Mouse (Mus musculus) thymus, adult 2 months (tissue): ENCODE data around the gene B3gat3. TPM values are rescaled to one million over a fixed set of nuclear protein-coding genes. Genes with fewer than 3 reads are reported as not detected.

ENCODE experiments used
- DNase-seq: peaks from one replicate; pipeline ENCODE4 v3.0.0; 2021
- H3K27ac ChIP-seq: fragments of 200-500 bp; 2 replicates; pipeline ENCODE4 v1.5.1; 2012; ENCODE audit warnings: low read length, control low read depth; ENCODE audit not compliant: control insufficient read depth, insufficient read depth
- H3K27me3 ChIP-seq: fragments of 200-500 bp; 2 replicates; pipeline ENCODE4 v1.6.1; 2012; ENCODE audit warnings: mild to moderate bottlenecking, low read length, moderate library complexity, mixed read lengths; ENCODE audit not compliant: control insufficient read depth, insufficient read depth
- H3K36me3 ChIP-seq: fragments of 200-500 bp; 2 replicates; pipeline ENCODE4 v1.6.1; 2012; ENCODE audit warnings: mild to moderate bottlenecking, low read length, moderate library complexity; ENCODE audit not compliant: control insufficient read depth, insufficient read depth
- H3K4me1 ChIP-seq: fragments of 200-500 bp; replicated peaks from 2 replicates; pipeline ENCODE4 v1.6.1; 2012; ENCODE audit warnings: low read length; ENCODE audit not compliant: control insufficient read depth, insufficient read depth
- H3K4me3 ChIP-seq: fragments of 200-500 bp; 2 replicates; pipeline ENCODE4 v1.5.1; 2012; ENCODE audit warnings: mild to moderate bottlenecking, low read length, control low read depth, moderate library complexity; ENCODE audit not compliant: control insufficient read depth, insufficient read depth
- CTCF ChIP-seq: fragments of 200-500 bp; IDR thresholded peaks from 2 replicates; pipeline ENCODE4 v1.5.1; 2012; ENCODE audit warnings: mild to moderate bottlenecking, control low read depth, low read length, moderate library complexity, borderline replicate concordance; ENCODE audit not compliant: control insufficient read depth, poor library complexity, insufficient read depth; ENCODE audit errors: extremely low read depth
- POLR2A ChIP-seq: fragments of 200-500 bp; IDR thresholded peaks from 2 replicates; pipeline ENCODE4 v1.6.1; 2012; ENCODE audit warnings: mild to moderate bottlenecking, low read length, control low read depth, moderate library complexity; ENCODE audit not compliant: control insufficient read depth, poor library complexity, insufficient read depth; ENCODE audit errors: extremely low read depth
- WGBS: fragments of 180-500 bp; shearing (Covaris S2); methylation state at CpG from one replicate; pipeline ENCODE4 v1.1.7; 2018; 5-methylcytosine and 5-hydroxymethylcytosine counted together
- polyA plus RNA-seq: library from polyadenylated mRNA; depleted of rRNA; stranded (reverse); fragments of >200 nt; gene quantifications from 2 replicates; pipeline ENCODE4 v1.2.3, GENCODE M21; 2012

Gene B3gat3
- polyA plus RNA-seq, 1 experiment = 106 TPM

DNA sequence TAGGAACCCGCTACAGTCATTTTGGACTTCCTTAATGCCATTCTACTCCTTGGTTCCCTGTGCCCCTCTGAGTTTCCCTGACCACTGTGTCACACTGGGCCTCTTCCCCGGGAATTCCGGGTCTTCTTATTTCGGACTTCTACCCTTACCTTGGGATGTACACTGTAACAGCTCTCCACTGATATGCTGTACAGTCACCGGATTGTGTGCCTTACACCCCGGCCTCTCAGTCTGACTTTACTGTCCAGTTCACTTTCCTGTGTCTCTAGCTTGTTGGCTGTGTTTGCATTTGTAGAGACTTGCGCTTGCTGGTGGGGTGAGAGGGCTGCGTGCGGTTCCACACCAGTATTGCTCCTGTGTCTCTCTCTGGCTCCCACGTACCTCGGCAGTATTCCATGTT, 9.9 kb downstream of the B3gat3 start:
- Histone ChIP-seq H3K4me1 (peaks cover 15% of the 10 kb centered on the region), H3K4me3 (peak overlapping the region; percentile 82), H3K36me3 (peaks cover 4% of the 10 kb centered on the region; the same call in 1 of the 2 replicates), H3K27me3 (no peaks in the 10 kb centered on the region), H3K27ac (no peak overlapping the region)
- TF ChIP-seq POLR2A (no peak), CTCF (no peak)
- 19% methylated on average over 11 of the region's 11 CpGs for WGBS
- no peak for DNase-seq

DNA sequence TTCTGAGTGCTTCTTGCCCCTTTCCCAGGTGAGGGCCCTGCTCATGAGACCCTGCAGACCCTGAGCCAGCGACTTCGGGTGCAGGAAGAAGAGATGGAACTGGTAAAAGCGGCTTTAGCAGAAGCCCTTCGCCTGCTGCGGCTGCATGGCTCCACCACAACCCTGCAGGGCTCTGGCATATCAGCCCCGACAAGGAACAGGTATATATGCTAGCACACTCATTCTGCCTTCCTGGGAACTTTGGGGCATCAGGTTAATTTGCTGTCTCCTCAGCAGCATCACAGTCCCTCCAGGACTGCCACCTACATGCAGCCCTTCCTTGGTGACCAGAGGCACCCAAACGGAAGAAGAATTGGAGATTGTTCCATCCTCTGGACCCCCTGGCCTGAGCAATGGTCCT, 10.6 kb downstream of the B3gat3 start:
- H3K4me3 ChIP-seq = no peak overlapping the region
- no peak for DNase-seq
- 89% methylated on average over 7 of the region's 7 CpGs for WGBS

DNA sequence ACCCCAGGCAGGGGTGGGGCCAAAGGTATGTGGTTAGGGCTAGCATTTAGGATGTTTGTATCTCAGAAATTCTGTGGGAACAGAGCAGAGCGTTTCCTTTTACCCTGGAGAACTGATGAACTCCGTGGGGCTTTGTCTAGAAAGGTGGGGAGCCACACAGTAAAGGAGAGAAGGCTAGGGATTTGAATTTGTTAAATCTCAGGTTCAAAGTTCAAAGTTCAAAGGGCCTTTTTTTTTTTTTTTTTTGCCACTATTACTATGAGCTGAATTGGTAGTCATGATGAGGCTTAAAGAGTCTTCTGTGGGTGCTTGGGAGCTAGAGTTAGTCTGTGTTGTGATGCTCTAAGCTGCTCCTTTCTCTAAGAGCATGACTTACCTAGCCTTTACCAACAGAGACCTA, 16.6 kb downstream of the B3gat3 start:
- H3K36me3 ChIP-seq = peaks cover 10% of the 10 kb centered on the region; the same call in 1 of the 2 replicates
- WGBS = 94% methylated on average over 2 of the region's 2 CpGs

More for the DNA sequence above, 10.6 kb downstream of the B3gat3 start:
- Histone ChIP-seq H3K27me3 (no peaks in the 10 kb centered on the region), H3K27ac (no peak overlapping the region), H3K36me3 (peaks cover 4% of the 10 kb centered on the region; the same call in 1 of the 2 replicates), H3K4me1 (peaks cover 15% of the 10 kb centered on the region)
- TF ChIP-seq CTCF (no peak), POLR2A (no peak)

DNA sequence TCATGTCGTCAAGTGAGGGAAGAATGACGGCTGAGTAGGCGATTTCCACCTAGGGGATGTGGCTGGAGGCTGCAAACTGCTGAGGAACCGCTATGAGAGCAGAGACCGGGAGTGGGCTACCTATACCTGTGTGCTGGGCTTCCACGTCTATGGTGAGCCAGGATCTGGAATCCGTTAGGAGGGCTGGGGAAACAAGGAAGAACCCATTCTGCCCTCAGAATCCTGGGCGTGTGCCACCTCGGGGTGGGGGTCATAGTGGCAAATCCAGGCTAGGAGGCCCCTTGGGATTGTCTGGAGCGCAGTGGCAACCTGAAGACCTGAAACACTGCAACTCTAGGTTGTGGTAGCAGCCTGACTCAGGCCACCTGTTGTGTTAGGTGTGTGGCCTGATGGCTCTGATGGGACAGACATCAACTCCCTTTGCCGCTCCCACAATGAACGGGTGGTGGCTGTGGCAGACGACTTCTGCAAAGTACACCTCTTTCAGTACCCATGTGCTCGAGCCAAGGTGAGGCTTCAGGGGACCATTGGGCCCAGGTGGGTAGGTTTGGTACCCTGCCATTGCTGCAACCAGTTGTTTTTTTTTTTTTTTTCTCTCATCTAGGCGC, 20.5 kb downstream of the B3gat3 start:
- Histone ChIP-seq H3K4me1 (peaks cover 21% of the 10 kb centered on the region), H3K36me3 (peaks cover 16% of the 10 kb centered on the region), H3K4me3 (no peak overlapping the region), H3K27ac (no peak overlapping the region), H3K27me3 (no peaks in the 10 kb centered on the region)
- TF ChIP-seq POLR2A (no peak), CTCF (no peak)
- 90% methylated on average over 15 of the region's 15 CpGs for WGBS
- DNase-seq = no peak

More for the DNA sequence above, 16.6 kb downstream of the B3gat3 start:
- no peaks in the 10 kb centered on the region for H3K27me3 ChIP-seq
- H3K4me3 ChIP-seq = no peak overlapping the region
- peaks cover 9% of the 10 kb centered on the region for H3K4me1 ChIP-seq
- no peak for TF ChIP-seq CTCF
- no peak for TF ChIP-seq POLR2A
- no peak overlapping the region for H3K27ac ChIP-seq
- DNase-seq = no peak

DNA sequence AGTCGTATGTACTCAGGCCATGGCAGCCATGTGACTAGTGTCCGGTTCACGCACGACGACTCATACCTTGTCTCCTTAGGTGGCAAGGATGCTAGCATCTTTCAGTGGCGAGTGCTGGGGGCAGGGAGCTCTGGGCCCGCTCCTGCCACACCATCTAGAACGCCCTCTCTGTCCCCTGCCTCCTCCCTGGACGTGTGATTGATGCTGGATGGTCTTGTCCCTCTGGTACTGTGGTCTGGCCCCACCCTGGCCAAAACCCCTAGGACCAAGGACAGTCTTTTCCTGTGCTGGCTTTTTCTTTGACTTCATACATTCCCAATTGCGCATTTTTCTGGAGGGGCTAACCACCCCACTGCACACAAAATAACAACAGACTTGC, 21.0 kb downstream of the B3gat3 start:
- H3K27me3 ChIP-seq = no peaks in the 10 kb centered on the region
- H3K27ac ChIP-seq = peak overlapping the region; percentile 64
- H3K4me1 ChIP-seq = peaks cover 21% of the 10 kb centered on the region
- H3K36me3 ChIP-seq = peaks cover 21% of the 10 kb centered on the region
- DNase-seq = no peak
- peak overlapping the region; percentile 35 for H3K4me3 ChIP-seq
- TF ChIP-seq POLR2A (no peak), CTCF (no peak)
- WGBS = 70% methylated on average over 10 of the region's 10 CpGs

DNA sequence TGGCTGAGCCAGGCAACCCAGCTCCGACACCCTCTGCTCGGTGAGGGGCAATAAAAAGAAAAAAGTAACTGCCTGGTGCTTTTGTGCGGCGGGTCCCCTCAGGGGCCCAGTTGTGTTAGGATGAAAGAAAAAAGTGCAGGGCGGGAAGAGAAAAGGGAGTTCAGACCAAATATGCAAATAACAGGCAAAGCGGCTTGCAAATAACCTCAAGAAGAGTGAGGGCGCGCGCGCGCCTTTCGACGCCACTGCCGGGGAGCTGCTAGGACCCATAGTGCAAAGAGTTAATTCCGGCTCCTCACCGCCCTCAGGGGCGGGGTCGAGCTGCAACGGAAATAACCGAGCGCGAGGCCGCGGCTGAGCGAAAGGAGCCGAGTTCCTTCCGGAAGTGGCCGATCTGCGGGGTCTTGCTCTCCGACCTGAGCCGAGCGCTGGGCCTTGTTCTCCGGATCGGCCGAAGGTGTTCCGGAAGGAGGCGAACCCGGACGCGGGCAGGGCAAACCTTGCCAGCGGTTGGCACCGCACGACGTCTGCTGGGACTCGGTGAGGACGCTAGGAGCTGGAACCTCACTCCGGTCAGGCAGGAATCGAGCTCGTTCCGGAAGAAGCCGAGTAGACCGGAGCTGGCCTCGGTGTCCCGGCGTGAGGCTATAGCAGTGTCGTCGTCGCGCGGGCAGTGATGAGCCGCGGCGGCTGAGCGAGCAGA, 21.5 kb downstream of the B3gat3 start, which contains the start of gene Mta2:
Mta2 (plus strand) TSS at position 361 of the 703 bp plus-strand sequence.
- Histone ChIP-seq H3K27ac (peak within 1 kb of the TSS; percentile 84), H3K4me3 (peak within 1 kb of the TSS; percentile 72), H3K4me1 (peaks cover 21% of the 10 kb centered on the region), H3K36me3 (peaks cover 21% of the 10 kb centered on the region), H3K27me3 (no peaks in the 10 kb centered on the region)
- TF ChIP-seq CTCF (0 out of 2 replicates have a peak, but pooled peaks have one; percentile 35), POLR2A (peak; percentile 79; the same call in 1 of the 2 replicates)
- WGBS = under 1% methylated on average over 64 of the region's 64 CpGs
- peak; percentile 98 for DNase-seq
